Mouse (Mus musculus): ENCODE measurements around the gene Olfr1290.

DNA sequence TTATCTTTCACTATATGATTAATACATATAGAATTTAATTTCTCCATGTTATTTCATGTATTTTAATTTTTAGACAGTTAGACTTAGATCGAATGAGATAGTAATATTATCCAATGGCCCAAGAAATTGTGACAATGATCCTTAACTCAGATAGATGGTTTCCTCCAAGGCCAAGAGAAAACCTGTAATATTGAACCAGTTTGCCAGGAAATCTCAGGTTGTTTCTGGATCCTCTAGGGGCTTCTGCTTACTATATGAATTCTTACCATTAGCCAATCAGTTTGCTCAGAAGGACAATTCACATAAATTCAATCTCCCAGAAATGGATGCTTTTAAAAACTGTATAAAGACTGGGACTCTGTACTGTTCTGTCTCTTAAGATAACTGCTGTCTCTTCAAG is 31.3 kb upstream of the Olfr1290 start, which contains the start of gene Olfr1293-ps:
- TF ChIP-seq CTCF (IDR thresholded peaks at IDR 0.05; ENCODE audit: borderline replicate concordance, insufficient read depth, low read length) (no peak), POLR2A (IDR thresholded peaks at IDR 0.05; ENCODE audit: low read depth, low read length) (no peak)
